Mouse (Mus musculus) erythroblast, embryonic 14.5 days (primary cell): Measurements from ENCODE around the gene Thsd7b.

Source experiments
- GATA1 ChIP-seq: IDR thresholded peaks from 2 replicates; pipeline ENCODE4 v1.6.1; 2012; ENCODE audit warnings: low read length, inconsistent platforms, mixed read lengths
- TAL1 ChIP-seq: IDR thresholded peaks from 3 replicates; pipeline ENCODE4 v1.6.1; 2012; ENCODE audit warnings: low read length, inconsistent platforms, mixed read lengths

DNA sequence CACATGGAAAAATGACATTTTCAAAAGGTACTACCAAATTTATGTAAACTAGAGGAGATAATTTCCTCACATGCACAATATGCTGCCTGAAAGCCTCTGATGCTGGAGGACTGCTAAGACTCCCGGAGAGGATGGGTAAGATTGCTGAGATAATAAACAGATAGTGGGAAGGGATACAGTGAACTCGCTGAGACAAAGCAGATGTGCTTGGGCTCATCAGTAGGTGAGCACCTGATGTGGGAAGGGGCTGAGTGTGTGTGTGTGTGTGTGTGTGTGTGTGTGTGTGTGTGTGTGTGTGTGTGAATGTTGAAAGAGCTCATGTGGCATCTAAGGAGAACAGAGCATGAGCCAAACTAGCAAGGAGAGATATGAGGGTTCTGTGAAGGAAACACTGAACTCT lies 564.2 kb downstream of the Thsd7b start:
- no peak for TF ChIP-seq GATA1
- no peak for TF ChIP-seq TAL1
